Mouse (Mus musculus) embryonic facial prominence, embryonic 12.5 days (tissue): ENCODE data around the gene Efna5. TPM values are rescaled to one million over a fixed set of nuclear protein-coding genes. Genes with fewer than 3 reads are reported as not detected.

ENCODE experiments used
- ATAC-seq: fragments of 200-750 bp; cut with Nextera tagmentation; 2 replicates; pipeline ENCODE4 v1.8.0; 2017; ENCODE audit not compliant: insufficient number of reproducible peaks, insufficient read depth, low FRiP score, low TSS enrichment
- H3K27ac ChIP-seq: fragments of 300-500 bp; sonication (generic); 2 replicates; pipeline ENCODE4 v1.5.1; 2016; ENCODE audit warnings: mild to moderate bottlenecking
- H3K27me3 ChIP-seq: fragments of 300-500 bp; sonication (generic); 2 replicates; pipeline ENCODE4 v1.6.1; 2016; ENCODE audit warnings: mild to moderate bottlenecking, moderate library complexity
- H3K36me3 ChIP-seq: fragments of 300-500 bp; sonication (generic); 2 replicates; pipeline ENCODE4 v1.6.1; 2016; ENCODE audit warnings: mild to moderate bottlenecking
- H3K4me1 ChIP-seq: fragments of 300-500 bp; sonication (generic); 2 replicates; pipeline ENCODE4 v1.6.1; 2016
- H3K4me2 ChIP-seq: fragments of 300-500 bp; sonication (generic); replicated peaks from 2 replicates; pipeline ENCODE4 v1.6.1; 2016; ENCODE audit warnings: mild to moderate bottlenecking, moderate library complexity
- H3K4me3 ChIP-seq: fragments of 300-500 bp; sonication (generic); 2 replicates; pipeline ENCODE4 v1.5.1; 2016; ENCODE audit warnings: mild to moderate bottlenecking
- H3K9ac ChIP-seq: fragments of 300-500 bp; sonication (generic); 2 replicates; pipeline ENCODE4 v1.6.1; 2016; ENCODE audit warnings: mild to moderate bottlenecking, moderate library complexity
- H3K9me3 ChIP-seq: fragments of 300-500 bp; sonication (generic); 2 replicates; pipeline ENCODE4 v1.6.1; 2016; ENCODE audit warnings: mild to moderate bottlenecking, moderate library complexity
- WGBS: fragments of 180-500 bp; shearing (Covaris S2); methylation state at CpG from one replicate; pipeline ENCODE4 v1.1.7; 2016; 5-methylcytosine and 5-hydroxymethylcytosine counted together
- polyA plus RNA-seq: library from polyadenylated mRNA; unstranded; fragments of >200 nt; fragmentation: Nextera tagmentation; extraction: Ambion mirVana; gene quantifications from 2 replicates; pipeline ENCODE4 v1.2.1, GENCODE M21; 2016

Gene Efna5
- polyA plus RNA-seq, 1 experiment from 2014 or later = 82.6 TPM

GRCm38 (mm10) chr17:62717426-62718131, 163.5 kb downstream of the Efna5 start:
- no peak for ATAC-seq
- H3K4me3 ChIP-seq = no peak overlapping the region
- H3K9me3 ChIP-seq = no peaks in the 10 kb centered on the region
- no peak overlapping the region for H3K4me2 ChIP-seq
- H3K9ac ChIP-seq = no peak overlapping the region
- peaks cover 25% of the 10 kb centered on the region for H3K4me1 ChIP-seq
- H3K27me3 ChIP-seq = no peaks in the 10 kb centered on the region
- WGBS = 32% methylated on average over 12 of the region's 12 CpGs
- no peak overlapping the region for H3K27ac ChIP-seq
- no peaks in the 10 kb centered on the region for H3K36me3 ChIP-seq

GRCm38 (mm10) chr17:62713455-62713854, 167.7 kb downstream of the Efna5 start:
- Histone ChIP-seq H3K9ac (no peak overlapping the region), H3K27ac (no peak overlapping the region), H3K4me3 (no peak overlapping the region), H3K36me3 (no peaks in the 10 kb centered on the region), H3K4me2 (no peak overlapping the region), H3K27me3 (no peaks in the 10 kb centered on the region), H3K4me1 (peaks cover 13% of the 10 kb centered on the region), H3K9me3 (no peaks in the 10 kb centered on the region)
- 87% methylated on average over 3 of the region's 3 CpGs for WGBS
- ATAC-seq = no peak

- Histone ChIP-seq H3K4me3 (no peak overlapping the region), H3K27ac (no peak overlapping the region), H3K9me3 (no peaks in the 10 kb centered on the region), H3K27me3 (no peaks in the 10 kb centered on the region), H3K9ac (no peak overlapping the region), H3K36me3 (no peaks in the 10 kb centered on the region), H3K4me1 (peaks cover 11% of the 10 kb centered on the region), H3K4me2 (no peak overlapping the region)
- no peak for ATAC-seq
- 60% methylated on average over 6 of the region's 6 CpGs for WGBS
Observed at GRCm38 (mm10) chr17:62706418-62706817, 174.7 kb downstream of the Efna5 start.

- H3K4me3 ChIP-seq = no peak overlapping the region
- H3K9ac ChIP-seq = no peak overlapping the region
- H3K27ac ChIP-seq = no peak overlapping the region
- 26% methylated on average over 9 of the region's 9 CpGs for WGBS
- peaks cover 23% of the 10 kb centered on the region for H3K4me1 ChIP-seq
- ATAC-seq = no peak
- no peaks in the 10 kb centered on the region for H3K9me3 ChIP-seq
- no peak overlapping the region for H3K4me2 ChIP-seq
- H3K36me3 ChIP-seq = no peaks in the 10 kb centered on the region
- H3K27me3 ChIP-seq = no peaks in the 10 kb centered on the region
Observed at GRCm38 (mm10) chr17:62702020-62702814, 178.9 kb downstream of the Efna5 start.

GRCm38 (mm10) chr17:62700791-62701602, 180.1 kb downstream of the Efna5 start:
- no peak for ATAC-seq
- Histone ChIP-seq H3K4me3 (no peak overlapping the region), H3K27me3 (no peaks in the 10 kb centered on the region), H3K9ac (no peak overlapping the region), H3K27ac (no peak overlapping the region), H3K4me1 (peaks cover 23% of the 10 kb centered on the region), H3K9me3 (no peaks in the 10 kb centered on the region), H3K36me3 (no peaks in the 10 kb centered on the region), H3K4me2 (no peak overlapping the region)
- 40% methylated on average over 9 of the region's 9 CpGs for WGBS

- H3K4me1 ChIP-seq = peaks cover 18% of the 10 kb centered on the region
- peak; percentile 61; the same call in 1 of the 2 replicates for ATAC-seq
- 17% methylated on average over 9 of the region's 9 CpGs for WGBS
Observed at GRCm38 (mm10) chr17:62694958-62695437, 186.1 kb downstream of the Efna5 start.

GRCm38 (mm10) chr17:62692242-62692641, 188.9 kb downstream of the Efna5 start:
- ATAC-seq = no peak
- Histone ChIP-seq H3K36me3 (no peaks in the 10 kb centered on the region), H3K9me3 (no peaks in the 10 kb centered on the region), H3K4me2 (no peak overlapping the region), H3K27ac (no peak overlapping the region), H3K9ac (no peak overlapping the region), H3K4me3 (no peak overlapping the region), H3K27me3 (no peaks in the 10 kb centered on the region), H3K4me1 (peaks cover 16% of the 10 kb centered on the region)
- WGBS = 48% methylated on average over 4 of the region's 4 CpGs

More at GRCm38 (mm10) chr17:62694958-62695437, 186.1 kb downstream of the Efna5 start:
- Histone ChIP-seq H3K27me3 (no peaks in the 10 kb centered on the region), H3K36me3 (no peaks in the 10 kb centered on the region), H3K4me3 (no peak overlapping the region), H3K9ac (no peak overlapping the region), H3K27ac (0 out of 2 replicates have a peak overlapping the region, but pooled peaks have one; percentile 25), H3K9me3 (no peaks in the 10 kb centered on the region), H3K4me2 (no peak overlapping the region)

GRCm38 (mm10) chr17:62691201-62691715, 189.9 kb downstream of the Efna5 start:
- Histone ChIP-seq H3K27ac (no peak overlapping the region), H3K4me2 (no peak overlapping the region), H3K9ac (no peak overlapping the region), H3K4me1 (peaks cover 16% of the 10 kb centered on the region), H3K9me3 (no peaks in the 10 kb centered on the region), H3K36me3 (no peaks in the 10 kb centered on the region), H3K27me3 (no peaks in the 10 kb centered on the region), H3K4me3 (no peak overlapping the region)
- ATAC-seq = no peak
- WGBS = 79% methylated on average over 4 of the region's 4 CpGs

GRCm38 (mm10) chr17:62690256-62690655, 190.9 kb downstream of the Efna5 start:
- no peak for ATAC-seq
- 53% methylated on average over 8 of the region's 8 CpGs for WGBS
- no peak overlapping the region for H3K4me3 ChIP-seq
- no peaks in the 10 kb centered on the region for H3K36me3 ChIP-seq
- H3K27ac ChIP-seq = no peak overlapping the region
- no peaks in the 10 kb centered on the region for H3K9me3 ChIP-seq
- no peak overlapping the region for H3K4me2 ChIP-seq
- no peak overlapping the region for H3K9ac ChIP-seq
- no peaks in the 10 kb centered on the region for H3K27me3 ChIP-seq
- peaks cover 14% of the 10 kb centered on the region for H3K4me1 ChIP-seq

GRCm38 (mm10) chr17:62689646-62690045, 191.5 kb downstream of the Efna5 start:
- ATAC-seq = no peak
- H3K4me3 ChIP-seq = no peak overlapping the region
- H3K27ac ChIP-seq = no peak overlapping the region
- H3K4me1 ChIP-seq = peaks cover 8% of the 10 kb centered on the region
- H3K4me2 ChIP-seq = no peak overlapping the region
- H3K9ac ChIP-seq = no peak overlapping the region
- no peaks in the 10 kb centered on the region for H3K36me3 ChIP-seq
- no peaks in the 10 kb centered on the region for H3K9me3 ChIP-seq
- 58% methylated on average over 4 of the region's 4 CpGs for WGBS
- no peaks in the 10 kb centered on the region for H3K27me3 ChIP-seq

- Histone ChIP-seq H3K9ac (no peak overlapping the region), H3K4me2 (no peak overlapping the region), H3K4me1 (peaks cover 8% of the 10 kb centered on the region), H3K36me3 (no peaks in the 10 kb centered on the region), H3K4me3 (no peak overlapping the region), H3K27ac (no peak overlapping the region), H3K9me3 (no peaks in the 10 kb centered on the region), H3K27me3 (no peaks in the 10 kb centered on the region)
- ATAC-seq = no peak
- 58% methylated on average over 6 of the region's 6 CpGs for WGBS
Observed at GRCm38 (mm10) chr17:62687369-62687768, 193.7 kb downstream of the Efna5 start.
